Mouse (Mus musculus) hindbrain, postnatal 0 days (tissue): ENCODE data around the gene Polr2c. TPM values are rescaled to one million over a fixed set of nuclear protein-coding genes. Genes with fewer than 3 reads are reported as not detected.

Experiments used
- ATAC-seq: fragments of 200-750 bp; cut with Nextera tagmentation; 2 replicates; pipeline ENCODE4 v1.8.0; 2017; ENCODE audit warnings: mild to moderate bottlenecking, moderate TSS enrichment, moderate library complexity
- DNase-seq: peaks from one replicate; pipeline ENCODE4 v3.0.0-alpha.2; 2015; ENCODE audit warnings: low spot score
- H3K27ac ChIP-seq: fragments of 300-500 bp; sonication (generic); 2 replicates; pipeline ENCODE4 v1.5.1; 2014; ENCODE audit warnings: mild to moderate bottlenecking
- H3K27me3 ChIP-seq: fragments of 300-500 bp; sonication (generic); 2 replicates; pipeline ENCODE4 v1.6.1; 2014; ENCODE audit warnings: low read length, mixed read lengths; ENCODE audit not compliant: insufficient read depth
- H3K36me3 ChIP-seq: fragments of 300-500 bp; sonication (generic); 2 replicates; pipeline ENCODE4 v1.6.1; 2014; ENCODE audit warnings: low read length, mixed read lengths; ENCODE audit not compliant: insufficient read depth
- H3K4me1 ChIP-seq: fragments of 300-500 bp; sonication (generic); 2 replicates; pipeline ENCODE4 v1.6.1; 2014; ENCODE audit warnings: antibody characterized with exemption, low read length, mixed read lengths; ENCODE audit not compliant: insufficient read depth
- H3K4me2 ChIP-seq: fragments of 300-500 bp; sonication (generic); 2 replicates; pipeline ENCODE4 v1.6.1; 2014; ENCODE audit warnings: low read depth, mild to moderate bottlenecking, low read length, moderate library complexity, mixed read lengths
- H3K4me3 ChIP-seq: fragments of 300-500 bp; sonication (generic); 2 replicates; pipeline ENCODE4 v1.5.1; 2014; ENCODE audit warnings: low read length
- H3K9ac ChIP-seq: fragments of 300-500 bp; sonication (generic); replicated peaks from 2 replicates; pipeline ENCODE4 v1.6.1; 2014; ENCODE audit warnings: mild to moderate bottlenecking, low read length, moderate library complexity, mixed read lengths
- H3K9me3 ChIP-seq: fragments of 300-500 bp; sonication (generic); 2 replicates; pipeline ENCODE4 v1.6.1; 2016; ENCODE audit warnings: low read length, mixed read lengths
- CTCF ChIP-seq: IDR thresholded peaks from 2 replicates; pipeline ENCODE4 v1.5.1; 2016; ENCODE audit warnings: antibody characterized with exemption, control low read depth, low read depth
- WGBS: fragments of 180-500 bp; shearing (Covaris S2); extraction: QIAGEN DNeasy Blood & Tissue Kit; methylation state at CpG from one replicate; pipeline ENCODE4 v1.1.7; 2014; 5-methylcytosine and 5-hydroxymethylcytosine counted together
- polyA plus RNA-seq: library from polyadenylated mRNA; unstranded; fragments of >200 nt; fragmentation: Nextera tagmentation; extraction: Ambion mirVana; gene quantifications from 2 replicates; pipeline ENCODE4 v1.2.1, GENCODE M21; 2015
- total RNA-seq: library from RNA; depleted of rRNA; stranded (reverse); fragments of >200 nt; gene quantifications from 2 replicates; pipeline ENCODE4 v1.2.3, GENCODE M21; 2014

Polr2c gene
- total and polyA plus RNA-seq, 2 experiments from 2014 or later = 65.3 to 102 TPM

DNA sequence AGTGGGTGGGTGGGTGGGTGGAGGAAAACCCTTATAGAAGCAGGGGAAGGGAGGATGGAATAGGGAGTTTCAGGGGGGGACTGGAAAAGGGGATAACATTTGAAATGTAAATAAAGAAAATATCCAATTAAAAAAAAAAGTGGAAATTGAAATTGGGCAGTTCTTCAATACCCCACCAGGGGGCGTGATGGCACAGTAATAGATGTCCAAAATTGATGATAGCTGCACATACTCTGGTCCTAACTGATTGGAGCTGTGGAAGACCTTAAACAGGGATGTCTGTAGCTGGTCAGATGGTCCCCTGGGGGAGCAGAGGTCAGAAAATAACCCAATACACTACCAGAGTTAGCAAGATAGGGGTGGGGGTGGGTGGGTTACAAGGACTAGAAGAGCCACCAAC is 42.7 kb upstream of the Polr2c start:
- ATAC-seq = no peak
- Histone ChIP-seq H3K27me3 (no peaks in the 10 kb centered on the region), H3K27ac (no peak overlapping the region), H3K9ac (no peak overlapping the region), H3K4me2 (no peak overlapping the region), H3K4me1 (no peaks in the 10 kb centered on the region), H3K4me3 (no peak overlapping the region), H3K9me3 (no peaks in the 10 kb centered on the region), H3K36me3 (no peaks in the 10 kb centered on the region)
- WGBS = 0% methylated on average over 1 of the region's 1 CpGs
- TF ChIP-seq CTCF = peak; percentile 70
- peak; percentile 53 for DNase-seq

DNA sequence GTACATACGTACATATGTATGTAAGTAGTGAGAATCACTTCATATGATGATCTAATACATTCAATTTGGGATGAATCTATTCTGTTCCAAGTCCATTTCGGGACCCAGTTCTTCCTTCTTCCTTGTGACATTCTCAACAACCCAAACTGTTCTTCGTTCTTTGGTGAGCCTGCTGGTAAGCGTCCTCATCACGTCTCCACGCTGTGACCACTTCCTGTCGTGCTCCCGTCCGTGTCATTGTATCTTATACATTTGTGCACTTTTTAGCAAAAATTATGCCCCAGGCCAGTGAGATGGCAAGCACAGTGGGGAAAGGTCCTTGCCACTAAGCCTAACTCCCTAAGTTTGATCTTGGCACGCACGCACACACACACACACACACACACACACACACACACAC is 39.3 kb upstream of the Polr2c start:
- no peak overlapping the region for H3K4me2 ChIP-seq
- H3K4me3 ChIP-seq = no peak overlapping the region
- no peaks in the 10 kb centered on the region for H3K4me1 ChIP-seq
- no peak overlapping the region for H3K9ac ChIP-seq
- no peak for TF ChIP-seq CTCF
- WGBS = 93% methylated on average over 11 of the region's 11 CpGs
- H3K9me3 ChIP-seq = no peaks in the 10 kb centered on the region
- DNase-seq (no peak), ATAC-seq (no peak)
- no peak overlapping the region for H3K27ac ChIP-seq
- H3K27me3 ChIP-seq = no peaks in the 10 kb centered on the region
- H3K36me3 ChIP-seq = peaks cover 8% of the 10 kb centered on the region; the same call in 1 of the 2 replicates

DNA sequence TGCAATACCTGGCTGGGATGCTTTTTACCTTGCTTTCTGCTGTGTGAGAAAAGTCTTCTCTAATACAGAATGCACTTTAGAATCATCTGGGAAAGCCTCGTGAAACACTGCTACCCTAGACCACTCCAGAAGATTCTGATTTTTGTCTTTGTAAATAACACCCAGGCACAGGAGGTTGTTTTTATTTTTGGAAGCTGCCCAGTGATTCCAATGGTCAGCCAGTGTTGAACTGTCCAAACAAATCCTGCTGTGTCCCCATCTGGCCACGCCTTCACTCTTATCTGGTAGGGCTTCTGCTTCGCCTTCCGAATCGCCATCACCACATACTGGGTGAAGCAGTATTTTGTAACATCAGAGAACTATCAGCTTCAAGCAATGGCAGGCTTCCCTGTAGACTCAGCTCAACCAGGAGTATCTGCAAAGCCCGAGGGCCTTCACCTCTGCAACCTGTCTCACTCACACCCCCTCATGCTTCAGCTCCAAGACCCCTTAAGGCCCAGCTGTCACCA is 37.5 kb upstream of the Polr2c start:
- 87% methylated on average over 6 of the region's 6 CpGs for WGBS
- Histone ChIP-seq H3K4me3 (no peak overlapping the region), H3K9ac (no peak overlapping the region), H3K27ac (no peak overlapping the region), H3K4me1 (no peaks in the 10 kb centered on the region), H3K36me3 (peaks cover 13% of the 10 kb centered on the region), H3K27me3 (no peaks in the 10 kb centered on the region), H3K4me2 (no peak overlapping the region), H3K9me3 (no peaks in the 10 kb centered on the region)
- TF ChIP-seq CTCF = no peak
- DNase-seq = no peak
- ATAC-seq = no peak

DNA sequence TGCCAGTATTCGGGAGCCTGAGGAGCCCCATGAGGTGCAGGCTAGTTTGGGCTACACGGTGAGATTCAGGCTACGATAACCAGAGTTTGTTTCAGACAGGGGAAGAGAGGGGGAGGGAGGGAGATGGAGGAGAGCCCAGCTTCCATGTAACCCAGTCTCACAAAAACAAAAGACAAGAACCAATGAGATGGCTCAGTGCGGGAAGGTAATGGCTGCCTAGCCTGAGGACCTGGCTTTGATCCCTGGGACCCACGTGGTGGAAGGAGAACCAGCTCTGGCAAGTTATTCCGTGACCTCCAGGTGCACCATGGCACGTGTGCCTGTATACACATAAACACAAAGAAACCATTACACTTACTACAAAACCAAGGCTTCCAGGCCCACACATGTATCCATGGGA is 36.7 kb upstream of the Polr2c start:
- no peak for ATAC-seq
- no peaks in the 10 kb centered on the region for H3K4me1 ChIP-seq
- no peak overlapping the region for H3K4me3 ChIP-seq
- H3K27me3 ChIP-seq = no peaks in the 10 kb centered on the region
- no peak overlapping the region for H3K27ac ChIP-seq
- no peak for TF ChIP-seq CTCF
- no peak overlapping the region for H3K4me2 ChIP-seq
- no peak overlapping the region for H3K9ac ChIP-seq
- H3K9me3 ChIP-seq = no peaks in the 10 kb centered on the region
- WGBS = 87% methylated on average over 7 of the region's 7 CpGs
- H3K36me3 ChIP-seq = peaks cover 19% of the 10 kb centered on the region
- DNase-seq = no peak

GRCm38 (mm10) chr8:94821381-94821780 is 35.9 kb upstream of the Polr2c start:
- peaks cover 19% of the 10 kb centered on the region for H3K36me3 ChIP-seq

DNA sequence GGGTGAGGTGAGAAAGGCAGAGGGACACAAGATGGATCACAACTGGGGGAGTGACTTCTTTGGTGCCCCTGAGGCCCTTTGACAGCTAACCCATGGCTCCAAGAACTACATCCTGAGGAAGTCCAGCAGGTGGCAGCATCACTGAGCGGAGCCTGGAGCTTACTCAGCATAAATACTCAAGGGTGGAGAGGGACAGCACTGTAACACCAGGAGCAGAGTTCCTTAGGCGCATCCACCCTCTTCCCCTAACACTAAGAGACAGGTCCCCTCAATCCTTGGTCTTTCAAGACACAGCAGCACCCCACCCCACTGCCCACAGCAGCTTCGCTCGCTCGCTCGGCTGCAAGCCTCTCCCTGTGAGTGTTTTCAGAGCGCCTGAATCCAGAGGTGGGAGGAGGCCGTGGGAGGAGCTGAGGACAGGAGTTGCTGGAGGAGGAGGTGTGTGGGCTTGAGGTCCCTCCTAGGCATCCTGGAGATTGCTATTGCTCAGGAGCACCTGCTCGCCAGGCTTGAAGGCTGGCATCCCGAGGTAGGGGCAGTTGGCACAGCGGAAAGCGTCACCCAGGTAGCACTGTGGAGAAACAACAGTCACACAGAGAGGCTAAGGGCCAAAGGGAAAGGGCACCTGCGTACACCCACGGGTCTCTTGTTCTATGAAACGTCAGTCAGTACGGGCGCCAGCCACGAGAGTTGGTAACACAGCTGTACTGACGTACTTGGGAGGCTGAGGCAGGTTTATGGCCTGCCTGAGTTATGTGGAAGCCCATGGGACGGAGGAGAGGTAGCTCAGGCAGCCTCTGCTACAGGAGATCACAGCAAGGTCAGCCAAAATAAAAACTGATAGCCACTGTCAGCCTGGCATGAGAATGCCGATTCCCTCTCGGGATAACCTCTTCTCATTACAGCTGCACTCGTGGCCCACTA is 34.4 kb upstream of the Polr2c start:
- H3K36me3 ChIP-seq = peaks cover 28% of the 10 kb centered on the region
- H3K9me3 ChIP-seq = no peaks in the 10 kb centered on the region
- H3K9ac ChIP-seq = no peak overlapping the region
- DNase-seq (peak; percentile 78), ATAC-seq (peak; percentile 80)
- H3K4me1 ChIP-seq = no peaks in the 10 kb centered on the region
- no peak overlapping the region for H3K27ac ChIP-seq
- no peak overlapping the region for H3K4me2 ChIP-seq
- H3K4me3 ChIP-seq = no peak overlapping the region
- TF ChIP-seq CTCF = peak; percentile 83
- 83% methylated on average over 23 of the region's 23 CpGs for WGBS
- H3K27me3 ChIP-seq = no peaks in the 10 kb centered on the region

More at GRCm38 (mm10) chr8:94821381-94821780, 35.9 kb upstream of the Polr2c start:
- no peaks in the 10 kb centered on the region for H3K27me3 ChIP-seq
- no peak overlapping the region for H3K4me2 ChIP-seq
- no peaks in the 10 kb centered on the region for H3K4me1 ChIP-seq
- no peak for TF ChIP-seq CTCF
- WGBS = 82% methylated on average over 2 of the region's 2 CpGs
- H3K4me3 ChIP-seq = no peak overlapping the region
- no peaks in the 10 kb centered on the region for H3K9me3 ChIP-seq
- DNase-seq (no peak), ATAC-seq (no peak)
- H3K9ac ChIP-seq = no peak overlapping the region
- H3K27ac ChIP-seq = no peak overlapping the region

DNA sequence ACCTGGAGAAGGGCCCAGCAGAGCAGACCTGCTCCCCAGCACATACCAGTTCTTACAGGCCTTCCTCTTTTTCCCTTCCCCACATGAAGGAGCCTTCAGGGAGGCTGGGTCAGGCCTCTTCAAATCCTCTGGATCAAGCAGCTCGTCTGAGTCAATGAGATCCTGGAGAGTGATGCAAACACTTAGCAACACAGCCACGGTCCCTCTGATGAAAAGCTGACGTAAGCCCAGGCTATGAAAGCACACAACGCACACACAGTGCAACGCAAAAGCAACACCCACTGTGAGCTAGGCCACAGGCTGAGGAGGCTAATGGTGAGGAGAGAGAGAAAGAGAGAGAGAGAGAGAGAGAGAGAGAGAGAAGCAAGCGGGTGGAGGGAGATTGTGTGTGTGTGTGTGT is 32.1 kb upstream of the Polr2c start:
- ATAC-seq (no peak), DNase-seq (no peak)
- Histone ChIP-seq H3K4me1 (no peaks in the 10 kb centered on the region), H3K9ac (no peak overlapping the region), H3K4me3 (no peak overlapping the region), H3K27me3 (no peaks in the 10 kb centered on the region), H3K27ac (no peak overlapping the region), H3K4me2 (no peak overlapping the region), H3K36me3 (peaks cover 33% of the 10 kb centered on the region), H3K9me3 (no peaks in the 10 kb centered on the region)
- no peak for TF ChIP-seq CTCF
- WGBS = 87% methylated on average over 6 of the region's 6 CpGs
